Mouse (Mus musculus): ENCODE measurements around the gene Znhit1.

Gene Znhit1

DNA sequence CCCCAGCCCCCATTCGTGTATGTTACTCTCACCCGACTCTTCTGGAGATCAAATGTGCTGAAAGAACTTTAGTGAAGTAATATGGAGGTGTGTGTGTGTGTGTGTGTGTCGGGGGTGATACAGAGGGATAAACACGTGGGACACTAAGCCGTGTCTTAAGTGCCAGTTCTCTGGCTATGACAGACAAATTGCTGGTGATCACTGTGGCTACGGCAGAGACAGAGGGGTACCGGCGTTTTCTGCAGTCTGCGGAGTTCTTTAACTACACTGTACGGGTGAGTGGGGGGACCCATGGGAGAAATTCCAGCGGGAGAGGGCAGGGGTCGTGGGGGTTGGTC is at the start of gene Znhit1:
Znhit1 (minus strand) TSS at position 88 of the 338 bp plus-strand sequence.
- no peak for DNase-seq (ENCODE audit: inconsistent ontology term)

- DNase-seq (ENCODE audit: inconsistent ontology term), result no peak
Observed at GRCm38 (mm10) chr5:137036211-137036610, 48.4 kb upstream of the Znhit1 start.

- peak; percentile 94 for DNase-seq (ENCODE audit: inconsistent ontology term)
Observed at GRCm38 (mm10) chr5:137032641-137033074, 44.8 kb upstream of the Znhit1 start.

GRCm38 (mm10) chr5:137032033-137032421 is 44.2 kb upstream of the Znhit1 start:
- DNase-seq (ENCODE audit: inconsistent ontology term), result peak; percentile 52

GRCm38 (mm10) chr5:137031076-137032032 is 43.5 kb upstream of the Znhit1 start:
- peak; percentile 73 for DNase-seq (ENCODE audit: inconsistent ontology term)

- DNase-seq (ENCODE audit: inconsistent ontology term), result no peak
Observed at GRCm38 (mm10) chr5:137030416-137030810, 42.6 kb upstream of the Znhit1 start.

GRCm38 (mm10) chr5:137029643-137030415 is 42.0 kb upstream of the Znhit1 start:
- peak; percentile 97 for DNase-seq (ENCODE audit: inconsistent ontology term)

DNA sequence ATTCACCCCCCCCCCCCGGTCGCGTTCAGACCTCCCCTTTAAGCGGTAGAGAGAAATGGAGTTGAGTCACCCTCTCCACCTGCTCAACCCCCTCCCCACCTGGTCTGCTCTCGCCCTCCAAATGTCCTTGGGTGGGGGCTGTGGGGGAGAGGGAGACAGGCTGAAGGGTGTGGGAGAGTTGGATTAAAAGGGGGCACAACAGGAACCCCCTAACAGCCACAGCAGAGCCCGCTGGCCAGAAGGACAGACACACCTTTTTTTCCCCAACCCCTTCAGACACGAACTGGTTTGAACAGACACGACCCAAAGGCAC is 41.4 kb upstream of the Znhit1 start:
- DNase-seq (ENCODE audit: inconsistent ontology term), result no peak

DNA sequence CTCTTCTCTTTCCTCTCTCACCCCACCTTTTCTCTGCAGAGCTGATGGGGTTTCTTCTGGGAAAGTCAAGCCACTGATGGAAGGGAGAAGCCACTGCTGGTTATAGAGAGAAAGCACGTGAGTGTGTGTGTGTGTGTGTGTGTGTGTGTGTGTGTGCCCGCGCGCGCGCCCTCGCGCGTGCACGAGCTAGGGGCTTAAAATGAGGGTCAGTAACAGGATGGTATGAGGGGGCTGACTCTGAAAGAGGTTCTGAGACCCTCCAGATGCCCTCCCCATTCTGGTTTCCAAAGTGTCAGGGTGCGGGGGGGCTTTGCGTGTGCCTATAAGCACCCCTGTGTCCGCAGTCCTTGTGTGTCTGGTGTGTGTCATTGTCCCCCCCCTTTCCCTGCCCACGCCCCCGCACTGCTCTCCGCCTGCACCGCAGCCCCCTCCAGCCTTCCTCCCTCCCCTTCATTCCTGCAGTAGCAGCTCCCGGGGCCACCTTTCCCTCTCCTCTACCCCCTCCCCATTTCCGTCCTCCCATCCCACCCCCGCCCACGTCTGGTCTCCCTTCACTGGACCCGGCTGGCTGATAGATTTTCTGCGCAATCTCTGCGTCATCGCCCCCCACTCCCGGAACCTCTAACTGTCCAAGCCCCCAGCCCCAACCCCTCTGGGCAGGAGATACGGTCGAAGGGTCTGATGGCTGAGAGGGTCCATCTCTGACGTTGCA is 40.9 kb upstream of the Znhit1 start:
- no peak for DNase-seq (ENCODE audit: inconsistent ontology term)

DNA sequence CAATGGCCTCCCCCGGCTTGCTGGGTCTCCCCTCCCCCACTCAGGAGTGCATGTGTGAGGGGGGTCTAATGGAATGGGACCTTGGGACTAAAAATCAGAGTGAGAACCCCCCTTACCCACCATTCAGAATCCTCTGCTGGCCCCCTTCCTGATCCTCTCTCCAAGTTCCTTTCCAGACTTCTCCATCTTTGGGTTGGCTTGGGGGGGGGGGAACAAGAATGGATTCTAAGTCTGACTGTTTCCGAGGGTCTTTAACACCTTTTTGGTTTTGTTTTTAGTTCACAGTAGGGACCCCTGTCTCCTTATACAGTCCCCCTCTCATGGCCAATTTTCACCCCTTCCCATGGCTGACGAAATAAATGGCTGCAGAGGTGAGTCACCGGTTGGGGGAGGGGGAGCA is 38.3 kb upstream of the Znhit1 start, which contains the start of gene Vgf:
Vgf (plus strand) TSS at position 301 of the 400 bp plus-strand sequence.
- no peak for DNase-seq (ENCODE audit: inconsistent ontology term)

GRCm38 (mm10) chr5:137025132-137025531 is 37.3 kb upstream of the Znhit1 start:
- DNase-seq (ENCODE audit: inconsistent ontology term), result peak; percentile 72

DNA sequence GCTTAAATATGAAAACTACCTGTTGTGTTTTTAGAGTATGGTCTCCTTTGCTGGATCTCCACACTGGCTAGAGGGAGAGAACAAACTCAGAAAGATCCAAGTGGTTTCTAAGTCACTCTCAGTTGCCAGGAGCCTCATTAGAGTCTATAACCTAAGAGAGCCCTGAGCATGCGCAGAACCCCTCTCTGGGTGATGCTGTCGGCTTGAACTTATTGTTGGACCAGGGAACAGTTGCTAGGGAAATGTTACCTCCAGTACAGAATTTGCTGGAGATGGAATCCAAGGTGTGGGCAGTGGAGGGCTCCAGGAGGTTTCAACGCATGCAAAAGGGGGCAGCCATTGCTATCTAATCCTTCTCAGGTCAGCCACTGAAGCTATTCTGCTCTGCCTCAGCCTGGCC is 36.5 kb upstream of the Znhit1 start:
- no peak for DNase-seq (ENCODE audit: inconsistent ontology term)

- DNase-seq (ENCODE audit: inconsistent ontology term), result peak; percentile 36
Observed at GRCm38 (mm10) chr5:137015913-137016312, 28.1 kb upstream of the Znhit1 start.

- peak; percentile 78 for DNase-seq (ENCODE audit: inconsistent ontology term)
Observed at GRCm38 (mm10) chr5:137012401-137012950, 24.7 kb upstream of the Znhit1 start.

GRCm38 (mm10) chr5:137009988-137010387 is 22.2 kb upstream of the Znhit1 start:
- peak; percentile 26 for DNase-seq (ENCODE audit: inconsistent ontology term)

GRCm38 (mm10) chr5:137007276-137007675 is 19.5 kb upstream of the Znhit1 start:
- no peak for DNase-seq (ENCODE audit: inconsistent ontology term)

- no peak for DNase-seq (ENCODE audit: inconsistent ontology term)
Observed at GRCm38 (mm10) chr5:137000612-137001011, 12.8 kb upstream of the Znhit1 start.

DNA sequence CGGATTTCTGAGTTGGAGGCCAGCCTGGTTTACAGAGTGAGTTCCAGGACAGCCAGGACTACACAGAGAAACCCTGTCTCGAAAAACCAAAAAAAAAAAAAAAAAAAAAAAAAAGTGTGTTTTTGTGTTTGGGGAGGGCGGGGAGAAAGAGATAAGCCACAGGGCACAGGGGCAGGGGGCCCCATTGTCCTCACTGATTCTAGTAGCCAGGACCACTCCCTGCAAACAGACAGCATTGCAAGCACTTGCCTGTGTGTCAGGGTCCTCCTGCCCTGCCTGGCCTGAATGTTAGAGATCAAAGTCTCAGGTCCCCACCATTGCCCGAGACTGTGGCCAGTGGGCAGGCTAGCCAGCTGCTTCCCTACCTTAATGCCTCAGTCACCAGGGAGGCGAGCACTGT is 11.6 kb upstream of the Znhit1 start:
- no peak for DNase-seq (ENCODE audit: inconsistent ontology term)

- no peak for DNase-seq (ENCODE audit: inconsistent ontology term)
Observed at GRCm38 (mm10) chr5:136989801-136990200, 2.0 kb upstream of the Znhit1 start.

DNA sequence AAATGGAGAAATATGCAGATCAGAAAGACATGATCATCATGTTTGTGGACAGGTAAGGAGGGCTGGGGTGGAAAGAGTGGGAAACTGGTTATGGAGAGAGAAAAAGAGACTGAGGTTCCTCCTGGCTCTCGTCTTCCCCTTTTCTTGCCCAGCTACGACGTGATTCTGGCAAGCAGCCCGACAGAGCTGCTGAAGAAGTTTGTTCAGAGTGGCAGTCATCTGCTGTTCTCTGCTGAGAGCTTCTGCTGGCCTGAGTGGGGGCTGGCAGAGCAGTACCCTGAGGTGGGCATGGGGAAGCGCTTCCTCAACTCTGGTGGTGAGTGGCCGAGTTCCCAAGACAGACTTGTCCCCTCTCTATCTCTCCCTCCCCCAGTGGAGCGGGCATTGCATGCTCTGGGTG is 599 bp upstream of the Znhit1 start:
- DNase-seq (ENCODE audit: inconsistent ontology term), result no peak

DNA sequence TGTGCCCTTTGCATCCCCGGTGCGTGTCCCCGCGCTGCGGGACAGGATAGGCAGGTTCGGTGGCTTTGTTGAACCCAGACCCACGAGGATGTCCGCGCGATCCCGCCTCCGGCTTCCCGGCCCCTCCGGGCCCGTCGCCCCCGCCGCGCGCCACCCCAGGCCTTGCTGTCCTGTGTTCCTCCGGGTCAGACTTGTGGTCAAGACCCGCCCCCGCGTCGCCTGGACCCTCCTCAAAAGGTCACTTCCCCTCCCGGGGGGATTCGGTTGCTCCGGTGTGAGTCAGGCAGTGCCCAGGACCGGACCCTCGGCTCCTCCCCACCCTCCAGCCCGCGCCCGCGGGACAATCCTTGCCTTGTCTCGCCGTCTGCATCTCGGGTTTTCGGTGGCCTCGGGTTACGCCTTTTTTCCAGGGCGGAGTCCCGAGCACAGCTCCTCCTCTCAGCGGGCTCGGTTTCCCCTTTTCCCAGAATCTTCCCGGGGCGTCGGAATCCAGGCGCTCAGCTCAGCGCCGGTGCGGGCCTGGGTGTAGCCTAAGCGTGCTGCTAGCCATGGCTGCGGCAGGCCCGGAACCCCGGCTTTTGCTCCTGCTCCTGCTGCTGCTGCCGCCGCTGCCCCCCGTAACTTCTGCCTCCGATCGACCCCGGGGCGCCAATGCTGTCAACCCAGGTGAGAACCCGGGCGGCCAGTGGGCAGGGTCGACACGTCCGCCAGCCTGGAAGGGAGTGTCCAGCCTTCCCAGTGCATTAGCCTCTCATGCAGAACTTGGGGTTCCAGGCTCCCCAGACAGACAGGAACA is 485 bp downstream of the Znhit1 start:
- peak; percentile 89 for DNase-seq (ENCODE audit: inconsistent ontology term)
